Mouse (Mus musculus) small intestine, adult 2 months (tissue): ENCODE measurements around the gene Pde4a.

Source experiments
- CTCF ChIP-seq: fragments of 200-500 bp; IDR thresholded peaks from 2 replicates; pipeline ENCODE4 v1.5.1; 2012; ENCODE audit warnings: low read depth, mild to moderate bottlenecking, control low read depth, inconsistent platforms, low read length, moderate library complexity, mixed read lengths; ENCODE audit not compliant: insufficient replicate concordance, insufficient read length; ENCODE audit errors: extremely low read depth
- POLR2A ChIP-seq: fragments of 200-500 bp; IDR thresholded peaks from 2 replicates; pipeline ENCODE4 v1.6.1; 2012; ENCODE audit warnings: low read depth, mild to moderate bottlenecking, control low read depth, inconsistent platforms, low read length, moderate library complexity

DNA sequence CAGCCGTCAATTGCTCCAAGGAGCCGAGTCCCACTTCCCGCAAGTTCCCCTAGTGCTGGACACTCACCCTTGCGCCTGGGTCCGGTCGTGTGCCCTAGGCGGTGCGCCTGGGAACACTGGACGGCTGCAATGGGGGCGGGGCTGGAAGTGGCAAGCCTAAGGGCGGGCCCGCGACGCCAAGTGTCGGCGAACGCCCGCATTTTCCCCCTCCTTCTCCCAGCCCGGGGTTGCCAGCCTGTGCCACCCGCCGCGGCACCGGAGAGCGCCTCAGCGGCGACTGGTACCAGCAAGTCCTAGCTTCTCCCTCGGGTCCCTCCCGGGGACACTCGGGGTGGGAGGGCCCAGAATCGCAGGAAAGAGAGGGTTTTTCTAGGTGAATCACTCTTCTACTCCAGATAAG lies 82.8 kb downstream of the Pde4a start, which contains the start of gene S1pr5:
- TF ChIP-seq CTCF (no peak), POLR2A (no peak)
